Mouse (Mus musculus): Measurements from ENCODE around the gene Osgin1. TPM values are rescaled to one million over a fixed set of nuclear protein-coding genes. Genes with fewer than 3 reads are reported as not detected.

Osgin1 gene
- total RNA-seq, 1 experiment from 2014 or later, result 37.2 TPM

GRCm38 (mm10) chr8:119421603-119422122 lies 12.3 kb upstream of the Osgin1 start:
- ATAC-seq (ENCODE audit: extremely low read depth, insufficient number of reproducible peaks, low FRiP score, poor library complexity, severe bottlenecking), result no peak

GRCm38 (mm10) chr8:119422123-119422711 lies 11.7 kb upstream of the Osgin1 start:
- no peak for ATAC-seq (ENCODE audit: extremely low read depth, insufficient number of reproducible peaks, low FRiP score, poor library complexity, severe bottlenecking)

- peak; percentile 76 for ATAC-seq (ENCODE audit: extremely low read depth, insufficient number of reproducible peaks, low FRiP score, poor library complexity, severe bottlenecking)
These were observed 10.2 kb upstream of the Osgin1 start for GRCm38 (mm10) chr8:119423631-119424141.

GRCm38 (mm10) chr8:119424199-119424733 lies 9.7 kb upstream of the Osgin1 start:
- ATAC-seq (ENCODE audit: extremely low read depth, insufficient number of reproducible peaks, low FRiP score, poor library complexity, severe bottlenecking), result no peak

- peak; percentile 30 for ATAC-seq (ENCODE audit: extremely low read depth, insufficient number of reproducible peaks, low FRiP score, poor library complexity, severe bottlenecking)
These were observed 9.2 kb upstream of the Osgin1 start for GRCm38 (mm10) chr8:119424740-119425139.

GRCm38 (mm10) chr8:119425533-119425932 lies 8.4 kb upstream of the Osgin1 start:
- ATAC-seq (ENCODE audit: extremely low read depth, insufficient number of reproducible peaks, low FRiP score, poor library complexity, severe bottlenecking), result peak; percentile 31

- no peak for ATAC-seq (ENCODE audit: extremely low read depth, insufficient number of reproducible peaks, low FRiP score, poor library complexity, severe bottlenecking)
These were observed 7.7 kb upstream of the Osgin1 start for GRCm38 (mm10) chr8:119426069-119426735.

GRCm38 (mm10) chr8:119427634-119428349 lies 6.1 kb upstream of the Osgin1 start:
- ATAC-seq (ENCODE audit: extremely low read depth, insufficient number of reproducible peaks, low FRiP score, poor library complexity, severe bottlenecking), result 0 out of 2 replicates have a peak, but pooled peaks have one; percentile 4

GRCm38 (mm10) chr8:119428350-119428740 lies 5.6 kb upstream of the Osgin1 start:
- ATAC-seq (ENCODE audit: extremely low read depth, insufficient number of reproducible peaks, low FRiP score, poor library complexity, severe bottlenecking), result no peak

GRCm38 (mm10) chr8:119428766-119429327 lies 5.1 kb upstream of the Osgin1 start:
- no peak for ATAC-seq (ENCODE audit: extremely low read depth, insufficient number of reproducible peaks, low FRiP score, poor library complexity, severe bottlenecking)

- no peak for ATAC-seq (ENCODE audit: extremely low read depth, insufficient number of reproducible peaks, low FRiP score, poor library complexity, severe bottlenecking)
These were observed 4.4 kb upstream of the Osgin1 start for GRCm38 (mm10) chr8:119429552-119429951.

GRCm38 (mm10) chr8:119430250-119430649 lies 3.7 kb upstream of the Osgin1 start:
- ATAC-seq (ENCODE audit: extremely low read depth, insufficient number of reproducible peaks, low FRiP score, poor library complexity, severe bottlenecking), result no peak

- ATAC-seq (ENCODE audit: extremely low read depth, insufficient number of reproducible peaks, low FRiP score, poor library complexity, severe bottlenecking), result no peak
These were observed 3.2 kb upstream of the Osgin1 start for GRCm38 (mm10) chr8:119430690-119431089.

- no peak for ATAC-seq (ENCODE audit: extremely low read depth, insufficient number of reproducible peaks, low FRiP score, poor library complexity, severe bottlenecking)
These were observed 1.6 kb upstream of the Osgin1 start for GRCm38 (mm10) chr8:119432372-119432771.

- no peak for ATAC-seq (ENCODE audit: extremely low read depth, insufficient number of reproducible peaks, low FRiP score, poor library complexity, severe bottlenecking)
These were observed 645 bp downstream of the Osgin1 start for GRCm38 (mm10) chr8:119434569-119434968.

- ATAC-seq (ENCODE audit: extremely low read depth, insufficient number of reproducible peaks, low FRiP score, poor library complexity, severe bottlenecking), result no peak
These were observed 1.6 kb downstream of the Osgin1 start for GRCm38 (mm10) chr8:119435527-119435926.

GRCm38 (mm10) chr8:119436331-119436730 lies 2.4 kb downstream of the Osgin1 start:
- ATAC-seq (ENCODE audit: extremely low read depth, insufficient number of reproducible peaks, low FRiP score, poor library complexity, severe bottlenecking), result no peak

GRCm38 (mm10) chr8:119436933-119437332 lies 3.0 kb downstream of the Osgin1 start:
- peak; percentile 73 for ATAC-seq (ENCODE audit: extremely low read depth, insufficient number of reproducible peaks, low FRiP score, poor library complexity, severe bottlenecking)

- peak; percentile 21; the same call in 1 of the 2 replicates for ATAC-seq (ENCODE audit: extremely low read depth, insufficient number of reproducible peaks, low FRiP score, poor library complexity, severe bottlenecking)
These were observed 3.6 kb downstream of the Osgin1 start for GRCm38 (mm10) chr8:119437506-119437905.
